Comparison of ENCODE assay signal across 9 mouse cellular contexts in the genomic region with DNA sequence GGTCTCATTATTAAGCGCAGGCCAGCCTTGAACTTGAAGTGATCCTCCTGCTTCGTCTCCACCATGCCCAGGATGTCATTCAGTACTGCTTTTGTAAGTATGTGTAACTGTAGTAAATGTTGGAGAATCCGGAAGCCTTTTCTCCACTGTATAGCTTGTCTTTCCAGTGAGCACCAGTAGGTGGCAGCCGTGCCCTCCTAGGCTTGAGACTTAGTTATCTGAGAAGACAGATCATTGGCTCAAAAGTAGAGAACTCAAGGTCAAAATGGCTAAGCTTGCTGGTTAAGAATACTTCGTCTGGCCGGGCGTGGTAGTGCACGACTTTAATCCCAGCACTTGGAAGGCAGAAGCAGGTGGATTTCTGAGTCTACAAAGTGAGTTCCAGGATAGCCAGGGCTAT.
DNase-seq lines count a peak whose midpoint lies in the region; ATAC-seq and TF ChIP-seq lines count a peak whose summit lies in the region.
"Had no signal": no experiment of that assay in that cellular context is flagged by ENCODE, and none has a peak within 500 bp of the region (broad histone marks: within the 10 kb centered on the region; RNA-seq: fewer than 3 reads in every experiment).

No protein-coding gene starts in this region.

- peaks cover 80% of the 10 kb centered on the region for H3K36me3 ChIP-seq in G1E (replicated peaks)
- no peaks in the 10 kb centered on the region for H3K36me3 ChIP-seq in limb, embryonic 11.5 days (ENCODE audit: control insufficient read depth, insufficient read depth, low read length)
- H3K36me3 ChIP-seq: limb, embryonic 15.5 days had no signal

- WGBS in limb, embryonic 11.5 days, result 29% methylated on average over 8 of the region's 8 CpGs

- peak; percentile 83 to 85 for DNase-seq in B cell, adult 2 months
- DNase-seq in G1E (ENCODE audit: low spot score), result peak; percentile 39
- peak; percentile 70 for DNase-seq in c-Kit-positive CD71-positive TER-119-negative erythroid progenitor cells, embryonic 14.5 days (ENCODE audit: low read depth)
- DNase-seq in forelimb bud, embryonic 11.5 days (ENCODE audit: low read depth, low spot score), result peak; percentile 69
- peak; percentile 93 for DNase-seq in kidney, adult 9 months
- peak; percentile 84 for DNase-seq in limb, embryonic 11.5 days (ENCODE audit: low spot score)
- peak; percentile 54 for DNase-seq in ovary, postnatal 36 days (ENCODE audit: low spot score)
- peak; percentile 82 to 86 for DNase-seq in thymus, postnatal 36 days

- no peak overlapping the region for H3K4me2 ChIP-seq in limb, embryonic 11.5 days (ENCODE audit: low read depth, severe bottlenecking)
- H3K4me2 ChIP-seq: limb, embryonic 15.5 days had no signal

- no peak overlapping the region for H3K9ac ChIP-seq in limb, embryonic 11.5 days (ENCODE audit: low read length)
- H3K9ac ChIP-seq: limb, embryonic 15.5 days had no signal

- peak; percentile 80 for TF ChIP-seq CTCF in G1E (IDR thresholded peaks at IDR 0.05; ENCODE audit: low read depth, low read length)

- H3K4me1 ChIP-seq in G1E (ENCODE audit: insufficient read depth, low read depth, low read length), result peaks cover 4% of the 10 kb centered on the region
- 0 out of 2 replicates have a peak, but pooled peaks cover 3% of the 10 kb centered on the region for H3K4me1 ChIP-seq in limb, embryonic 11.5 days (ENCODE audit: control insufficient read depth, insufficient read depth, low read length)
- H3K4me1 ChIP-seq: limb, embryonic 15.5 days had no signal

- no peaks in the 10 kb centered on the region for H3K27me3 ChIP-seq in G1E (ENCODE audit: insufficient read depth, low read length)
- H3K27me3 ChIP-seq in limb, embryonic 11.5 days (ENCODE audit: control insufficient read depth, insufficient read depth, low read length), result no peaks in the 10 kb centered on the region
- H3K27me3 ChIP-seq: limb, embryonic 15.5 days had no signal

- no peak overlapping the region for H3K27ac ChIP-seq in limb, embryonic 11.5 days (replicated peaks; ENCODE audit: low read depth, low read length)
- H3K27ac ChIP-seq: limb, embryonic 15.5 days had no signal

- H3K9me3 ChIP-seq in G1E (replicated peaks), result no peaks in the 10 kb centered on the region
- no peaks in the 10 kb centered on the region for H3K9me3 ChIP-seq in limb, embryonic 11.5 days (ENCODE audit: control insufficient read depth, low read length)
- H3K9me3 ChIP-seq: limb, embryonic 15.5 days had no signal

- no peak overlapping the region for H3K4me3 ChIP-seq in G1E (ENCODE audit: low read depth, low read length)
- no peak overlapping the region for H3K4me3 ChIP-seq in limb, embryonic 11.5 days (ENCODE audit: low read depth, low read length)
- H3K4me3 ChIP-seq: limb, embryonic 15.5 days had no signal

- peak; percentile 34 for ATAC-seq in G1E (ENCODE audit: extremely low read depth, insufficient number of reproducible peaks, low FRiP score, poor library complexity, severe bottlenecking)
- no peak for ATAC-seq in limb, embryonic 11.5 days (ENCODE audit: insufficient number of reproducible peaks, low FRiP score, low TSS enrichment, low read depth)

Comparison
In these comparisons a context has a peak if more than half of its experiments do, and no peak if none do; other contexts are left out.
1. DNase-seq: peak in every context shown above with its lines; median percentile 93 in kidney, adult 9 months; 84 in B cell, adult 2 months; 84 in limb, embryonic 11.5 days; 84 in thymus, postnatal 36 days; 70 in c-Kit-positive CD71-positive TER-119-negative erythroid progenitor cells, embryonic 14.5 days; 69 in forelimb bud, embryonic 11.5 days; 54 in ovary, postnatal 36 days; 39 in G1E.